Mouse (Mus musculus) spleen, adult 2 months (tissue): ENCODE data around the gene March5. TPM values are rescaled to one million over a fixed set of nuclear protein-coding genes. Genes with fewer than 3 reads are reported as not detected.

ENCODE experiments used
- DNase-seq, 2 experiments: peaks; one replicate each; pipeline versions ENCODE4 v3.0.0 to v3.0.0-alpha.2; 2012 to 2021; ENCODE audit warnings: low spot score in 2 of 2, low read depth in 1 of 2
- H3K27ac ChIP-seq: fragments of 200-500 bp; 2 replicates; pipeline ENCODE4 v1.5.1; 2012; ENCODE audit warnings: low read length, inconsistent platforms; ENCODE audit not compliant: insufficient read depth
- H3K27me3 ChIP-seq: fragments of 200-500 bp; 2 replicates; pipeline ENCODE4 v1.6.1; 2012; ENCODE audit warnings: mild to moderate bottlenecking, moderate library complexity, low read length, inconsistent platforms; ENCODE audit not compliant: control insufficient read depth, insufficient read depth
- H3K36me3 ChIP-seq: fragments of 200-500 bp; 2 replicates; pipeline ENCODE4 v1.6.1; 2012; ENCODE audit warnings: mild to moderate bottlenecking, low read length, inconsistent platforms; ENCODE audit not compliant: control insufficient read depth, insufficient read depth
- H3K4me1 ChIP-seq: fragments of 200-500 bp; 2 replicates; pipeline ENCODE4 v1.6.1; 2011; ENCODE audit warnings: inconsistent platforms; ENCODE audit not compliant: control insufficient read depth, insufficient read depth, insufficient read length
- H3K4me3 ChIP-seq: fragments of 200-500 bp; 2 replicates; pipeline ENCODE4 v1.5.1; 2011; ENCODE audit warnings: mild to moderate bottlenecking, inconsistent platforms; ENCODE audit not compliant: insufficient read depth, insufficient read length; ENCODE audit errors: extremely low read depth
- CTCF ChIP-seq: fragments of 200-500 bp; IDR thresholded peaks from 2 replicates; pipeline ENCODE4 v1.5.1; 2011; ENCODE audit warnings: mild to moderate bottlenecking, inconsistent platforms; ENCODE audit not compliant: insufficient read depth, insufficient read length, insufficient replicate concordance; ENCODE audit errors: extremely low read depth
- POLR2A ChIP-seq: fragments of 200-500 bp; IDR thresholded peaks from 2 replicates; pipeline ENCODE4 v1.6.1; 2011; ENCODE audit warnings: low read depth, low read length, inconsistent platforms
- WGBS: fragments of 180-500 bp; shearing (Covaris S2); methylation state at CpG from one replicate; pipeline ENCODE4 v1.1.7; 2018; 5-methylcytosine and 5-hydroxymethylcytosine counted together
- polyA plus RNA-seq: library from polyadenylated mRNA; depleted of rRNA; stranded (reverse); fragments of >200 nt; gene quantifications from 2 replicates; pipeline ENCODE4 v1.2.3, GENCODE M21; 2012

The March5 gene
- polyA plus RNA-seq, 1 experiment, result 21.2 TPM

GRCm38 (mm10) chr19:37208176-37208755 lies 923 bp downstream of the March5 start, which contains the start of gene Cpeb3:
Gene Cpeb3, minus strand, starts transcription at chr19:37208601.
- H3K36me3 ChIP-seq, result peaks cover 2% of the 10 kb centered on the region; the same call in 1 of the 2 replicates
- 1% methylated on average over 15 of the region's 15 CpGs for WGBS
- TF ChIP-seq POLR2A (no peak), CTCF (no peak)
- peak within 1 kb of the TSS; percentile 82 for H3K27ac ChIP-seq
- no peaks in the 10 kb centered on the region; the same call in none of the 2 replicates for H3K4me1 ChIP-seq
- peak within 1 kb of the TSS; percentile 87 for H3K4me3 ChIP-seq
- DNase-seq, result peak; percentile 7 to 14
- H3K27me3 ChIP-seq, result peaks cover 3% of the 10 kb centered on the region

- H3K27me3 ChIP-seq, result peaks cover 3% of the 10 kb centered on the region
- peaks cover 3% of the 10 kb centered on the region; the same call in 1 of the 2 replicates for H3K36me3 ChIP-seq
- WGBS, result 75% methylated on average over 7 of the region's 7 CpGs
- H3K4me1 ChIP-seq, result no peaks in the 10 kb centered on the region; the same call in none of the 2 replicates
- TF ChIP-seq POLR2A (no peak), CTCF (no peak)
- H3K27ac ChIP-seq, result no peak overlapping the region
- no peak overlapping the region for H3K4me3 ChIP-seq
- DNase-seq, result no peak
Observed at GRCm38 (mm10) chr19:37208986-37209385, 1.6 kb downstream of the March5 start.

- Histone ChIP-seq H3K27me3 (peaks cover 3% of the 10 kb centered on the region), H3K4me1 (no peaks in the 10 kb centered on the region; the same call in none of the 2 replicates), H3K4me3 (no peak overlapping the region), H3K36me3 (peaks cover 3% of the 10 kb centered on the region; the same call in 1 of the 2 replicates), H3K27ac (no peak overlapping the region)
- no peak for DNase-seq
- TF ChIP-seq CTCF (no peak), POLR2A (no peak)
- 93% methylated on average over 8 of the region's 8 CpGs for WGBS
Observed at GRCm38 (mm10) chr19:37209467-37210128, 2.3 kb downstream of the March5 start.

GRCm38 (mm10) chr19:37210457-37210856 lies 3.1 kb downstream of the March5 start:
- no peak for TF ChIP-seq CTCF
- TF ChIP-seq POLR2A, result no peak
- no peak for DNase-seq
- peaks cover 3% of the 10 kb centered on the region; the same call in 1 of the 2 replicates for H3K36me3 ChIP-seq
- H3K4me1 ChIP-seq, result no peaks in the 10 kb centered on the region; the same call in none of the 2 replicates
- H3K27me3 ChIP-seq, result peaks cover 3% of the 10 kb centered on the region
- 76% methylated on average over 4 of the region's 4 CpGs for WGBS
- H3K4me3 ChIP-seq, result no peak overlapping the region
- no peak overlapping the region for H3K27ac ChIP-seq

- Histone ChIP-seq H3K27ac (no peak overlapping the region), H3K4me3 (no peak overlapping the region), H3K4me1 (no peaks in the 10 kb centered on the region; the same call in none of the 2 replicates), H3K36me3 (peaks cover 5% of the 10 kb centered on the region; the same call in 1 of the 2 replicates), H3K27me3 (peaks cover 3% of the 10 kb centered on the region)
- TF ChIP-seq POLR2A (no peak), CTCF (no peak)
- WGBS, result 88% methylated on average over 3 of the region's 3 CpGs
- no peak for DNase-seq
Observed at GRCm38 (mm10) chr19:37211416-37211815, 4.1 kb downstream of the March5 start.

- H3K4me3 ChIP-seq, result no peak overlapping the region
- TF ChIP-seq POLR2A (no peak), CTCF (no peak)
- DNase-seq, result no peak
- no peaks in the 10 kb centered on the region for H3K4me1 ChIP-seq
- no peak overlapping the region for H3K27ac ChIP-seq
- 66% methylated on average over 2 of the region's 2 CpGs for WGBS
- no peaks in the 10 kb centered on the region for H3K27me3 ChIP-seq
- H3K36me3 ChIP-seq, result peaks cover 14% of the 10 kb centered on the region
Observed at GRCm38 (mm10) chr19:37214711-37215110, 7.4 kb downstream of the March5 start.
